Mouse (Mus musculus): ENCODE results near the gene Tsen54. TPM values are rescaled to one million over a fixed set of nuclear protein-coding genes. Genes with fewer than 3 reads are reported as not detected.
A peak's percentile ranks its signal among the peaks of the same experiment; 100 is the strongest.
"Not testable (repeated sequence)": the region's sequence is repeated elsewhere in the genome, so short reads cannot be mapped to it uniquely, and the experiment has no call there.

The Tsen54 gene
- polyA plus RNA-seq, 1 experiment from 2014 or later: 20.1 TPM

- H3K27ac ChIP-seq: peak overlapping the region; percentile 89; the same call in 1 of the 2 replicates
- peaks cover 23% of the 10 kb centered on the region for H3K36me3 ChIP-seq
- peaks cover 74% of the 10 kb centered on the region for H3K4me1 ChIP-seq (replicated peaks)
- H3K9me3 ChIP-seq (replicated peaks): 0 out of 2 replicates have a peak, but pooled peaks cover 5% of the 10 kb centered on the region
- ATAC-seq (ENCODE audit: low read depth) (no peak), DNase-seq (no peak)
- no peak overlapping the region for H3K9ac ChIP-seq
- H3K4me2 ChIP-seq: no peak overlapping the region
- 77% methylated on average over 6 of the region's 6 CpGs for whole genome bisulfite sequencing (ENCODE audit: insufficient replicate concordance)
- no peak overlapping the region for H3K4me3 ChIP-seq (replicated peaks)
- no peaks in the 10 kb centered on the region for H3K27me3 ChIP-seq
Observed at GRCm38 (mm10) chr11:115841044-115841443, 26.5 kb downstream of the Tsen54 start.

- peak; percentile 85 for DNase-seq
- 22% methylated on average over 6 of the region's 6 CpGs for WGBS (ENCODE audit: insufficient replicate concordance)
- Histone ChIP-seq H3K4me2 (peak overlapping the region; percentile 62), H3K9ac (peak overlapping the region; percentile 57), H3K36me3 (peaks cover 31% of the 10 kb centered on the region), H3K4me1 (replicated peaks) (peaks cover 67% of the 10 kb centered on the region), H3K27ac (peak overlapping the region; percentile 89), H3K4me3 (replicated peaks) (peak overlapping the region; percentile 32; the same call in 1 of the 2 replicates), H3K27me3 (no peaks in the 10 kb centered on the region), H3K9me3 (replicated peaks) (0 out of 2 replicates have a peak, but pooled peaks cover 5% of the 10 kb centered on the region)
- peak; percentile 97 for ATAC-seq (ENCODE audit: low read depth)
Observed at GRCm38 (mm10) chr11:115841961-115842550, 27.5 kb downstream of the Tsen54 start.

- WGBS (ENCODE audit: insufficient replicate concordance): 79% methylated on average over 11 of the region's 14 CpGs
- Histone ChIP-seq H3K27ac (peak overlapping the region; percentile 89), H3K4me3 (replicated peaks) (no peak overlapping the region), H3K4me2 (peak overlapping the region; percentile 62; the same call in 1 of the 2 replicates), H3K9ac (peak overlapping the region; percentile 53; the same call in 1 of the 2 replicates), H3K9me3 (replicated peaks) (0 out of 2 replicates have a peak, but pooled peaks cover 5% of the 10 kb centered on the region), H3K4me1 (replicated peaks) (peaks cover 58% of the 10 kb centered on the region), H3K36me3 (peaks cover 43% of the 10 kb centered on the region), H3K27me3 (no peaks in the 10 kb centered on the region)
- DNase-seq: no peak
- ATAC-seq (ENCODE audit: low read depth): no peak
Observed at GRCm38 (mm10) chr11:115843141-115843890, 28.8 kb downstream of the Tsen54 start.

GRCm38 (mm10) chr11:115843891-115844239 lies 29.3 kb downstream of the Tsen54 start:
- peaks cover 52% of the 10 kb centered on the region for H3K4me1 ChIP-seq (replicated peaks)
- no peak for ATAC-seq (ENCODE audit: low read depth)
- H3K4me2 ChIP-seq: no peak overlapping the region

GRCm38 (mm10) chr11:115844240-115844639 lies 29.7 kb downstream of the Tsen54 start:
- peaks cover 52% of the 10 kb centered on the region for H3K36me3 ChIP-seq
- H3K4me3 ChIP-seq (replicated peaks): no peak overlapping the region
- no peak overlapping the region for H3K9ac ChIP-seq
- WGBS (ENCODE audit: insufficient replicate concordance): 76% methylated on average over 8 of the region's 8 CpGs
- H3K27me3 ChIP-seq: no peaks in the 10 kb centered on the region
- 0 out of 2 replicates have a peak, but pooled peaks cover 5% of the 10 kb centered on the region for H3K9me3 ChIP-seq (replicated peaks)
- H3K4me1 ChIP-seq (replicated peaks): peaks cover 48% of the 10 kb centered on the region
- no peak overlapping the region for H3K4me2 ChIP-seq
- no peak for DNase-seq
- H3K27ac ChIP-seq: no peak overlapping the region
- ATAC-seq (ENCODE audit: low read depth): no peak

More at GRCm38 (mm10) chr11:115843891-115844239, 29.3 kb downstream of the Tsen54 start:
- Histone ChIP-seq H3K27me3 (no peaks in the 10 kb centered on the region), H3K9me3 (replicated peaks) (0 out of 2 replicates have a peak, but pooled peaks cover 5% of the 10 kb centered on the region), H3K36me3 (peaks cover 48% of the 10 kb centered on the region), H3K9ac (no peak overlapping the region), H3K27ac (no peak overlapping the region), H3K4me3 (replicated peaks) (no peak overlapping the region)
- 83% methylated on average over 5 of the region's 5 CpGs for WGBS (ENCODE audit: insufficient replicate concordance)
- DNase-seq: no peak

GRCm38 (mm10) chr11:115845819-115846218 lies 31.3 kb downstream of the Tsen54 start:
- no peak for ATAC-seq (ENCODE audit: low read depth)
- Histone ChIP-seq H3K36me3 (peaks cover 68% of the 10 kb centered on the region), H3K27me3 (no peaks in the 10 kb centered on the region), H3K27ac (no peak overlapping the region), H3K9me3 (replicated peaks) (0 out of 2 replicates have a peak, but pooled peaks cover 5% of the 10 kb centered on the region), H3K4me3 (replicated peaks) (no peak overlapping the region), H3K9ac (no peak overlapping the region), H3K4me1 (replicated peaks) (peaks cover 36% of the 10 kb centered on the region), H3K4me2 (no peak overlapping the region)
- DNase-seq: no peak
- 81% methylated on average over 2 of the region's 2 CpGs for WGBS (ENCODE audit: insufficient replicate concordance)

GRCm38 (mm10) chr11:115854674-115855073 lies 40.1 kb downstream of the Tsen54 start:
- ATAC-seq (ENCODE audit: low read depth) (no peak), DNase-seq (no peak)
- no peaks in the 10 kb centered on the region for H3K9me3 ChIP-seq (replicated peaks)
- peaks cover 59% of the 10 kb centered on the region for H3K36me3 ChIP-seq
- no peak overlapping the region for H3K9ac ChIP-seq
- H3K27ac ChIP-seq: no peak overlapping the region
- no peak overlapping the region for H3K4me2 ChIP-seq
- WGBS (ENCODE audit: insufficient replicate concordance): 87% methylated on average over 6 of the region's 6 CpGs
- H3K27me3 ChIP-seq: peaks cover 42% of the 10 kb centered on the region
- no peak overlapping the region for H3K4me3 ChIP-seq (replicated peaks)
- H3K4me1 ChIP-seq (replicated peaks): peaks cover 17% of the 10 kb centered on the region

GRCm38 (mm10) chr11:115857146-115857545 lies 42.6 kb downstream of the Tsen54 start:
- not testable (repeated sequence) for H3K9me3 ChIP-seq (replicated peaks); H3K9ac ChIP-seq; ATAC-seq (ENCODE audit: low read depth); DNase-seq; H3K27ac ChIP-seq; H3K4me2 ChIP-seq; H3K4me3 ChIP-seq (replicated peaks)
- H3K27me3 ChIP-seq: peaks cover 66% of the 10 kb centered on the region
- peaks cover 22% of the 10 kb centered on the region for H3K4me1 ChIP-seq (replicated peaks)
- WGBS (ENCODE audit: insufficient replicate concordance): 78% methylated on average over 4 of the region's 4 CpGs
- H3K36me3 ChIP-seq: peaks cover 34% of the 10 kb centered on the region

- no peak for DNase-seq
- Histone ChIP-seq H3K27ac (no peak overlapping the region), H3K4me2 (no peak overlapping the region), H3K27me3 (peaks cover 72% of the 10 kb centered on the region), H3K4me3 (replicated peaks) (peak overlapping the region; percentile 50; the same call in 1 of the 2 replicates), H3K9me3 (replicated peaks) (no peaks in the 10 kb centered on the region), H3K4me1 (replicated peaks) (peaks cover 22% of the 10 kb centered on the region), H3K9ac (no peak overlapping the region), H3K36me3 (peaks cover 26% of the 10 kb centered on the region)
- ATAC-seq (ENCODE audit: low read depth): no peak
- 58% methylated on average over 13 of the region's 13 CpGs for WGBS (ENCODE audit: insufficient replicate concordance)
Observed at GRCm38 (mm10) chr11:115857936-115858335, 43.4 kb downstream of the Tsen54 start.

- ATAC-seq (ENCODE audit: low read depth): no peak
- H3K4me3 ChIP-seq (replicated peaks): peak within 1 kb of the TSS; percentile 50
- H3K4me1 ChIP-seq (replicated peaks): peaks cover 22% of the 10 kb centered on the region
- no peak within 1 kb of the TSS for H3K27ac ChIP-seq
- peak within 1 kb of the TSS; percentile 49; the same call in 1 of the 2 replicates for H3K9ac ChIP-seq
- WGBS (ENCODE audit: insufficient replicate concordance): 13% methylated on average over 27 of the region's 27 CpGs
- no peak for DNase-seq
- H3K9me3 ChIP-seq (replicated peaks): no peaks in the 10 kb centered on the region
- peak within 1 kb of the TSS; percentile 67 for H3K4me2 ChIP-seq
- H3K36me3 ChIP-seq: peaks cover 22% of the 10 kb centered on the region
- H3K27me3 ChIP-seq: peaks cover 72% of the 10 kb centered on the region
Observed at GRCm38 (mm10) chr11:115858354-115858753, 43.8 kb downstream of the Tsen54 start, which contains the start of gene Myo15b. Gene Myo15b (plus strand): TSS chr11:115858406.

- Histone ChIP-seq H3K4me3 (replicated peaks) (peak overlapping the region; percentile 50), H3K9ac (peak overlapping the region; percentile 49), H3K4me1 (replicated peaks) (peaks cover 22% of the 10 kb centered on the region), H3K9me3 (replicated peaks) (no peaks in the 10 kb centered on the region), H3K36me3 (peaks cover 12% of the 10 kb centered on the region; the same call in 1 of the 2 replicates), H3K27me3 (peaks cover 72% of the 10 kb centered on the region), H3K4me2 (peak overlapping the region; percentile 67), H3K27ac (no peak overlapping the region)
- WGBS (ENCODE audit: insufficient replicate concordance): 2% methylated on average over 75 of the region's 75 CpGs
- ATAC-seq (ENCODE audit: low read depth) (peak; percentile 83), DNase-seq (peak; percentile 75)
Observed at GRCm38 (mm10) chr11:115859143-115859945, 44.8 kb downstream of the Tsen54 start.
